Mouse (Mus musculus): ENCODE measurements around the gene Nkd2. TPM values are rescaled to one million over a fixed set of nuclear protein-coding genes. Genes with fewer than 3 reads are reported as not detected.

Nkd2 gene
- polyA plus RNA-seq, 1 experiment from 2014 or later = 3.2 TPM

DNA sequence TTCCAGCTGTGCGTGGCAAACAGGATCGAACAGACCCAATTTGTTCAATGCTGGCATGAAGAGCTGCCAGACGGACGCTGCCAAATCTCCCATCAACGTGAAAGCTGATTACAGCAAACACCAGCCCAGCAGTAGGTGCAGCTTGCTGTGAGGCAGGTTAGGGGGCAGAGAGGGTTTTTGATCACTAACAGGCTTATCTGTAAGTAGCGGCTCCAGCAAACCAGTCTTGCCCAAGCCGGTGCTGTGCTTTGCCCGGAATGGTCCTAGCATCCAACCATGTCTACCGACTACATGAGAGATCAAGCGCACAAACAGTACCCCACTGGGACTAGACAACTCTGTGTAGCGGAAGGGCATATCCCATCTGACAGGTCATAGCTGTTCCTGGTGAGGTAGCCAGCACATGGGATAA is 8.3 kb downstream of the Nkd2 start:
- DNase-seq (ENCODE audit: low spot score) (no peak), ATAC-seq (no peak)
- Histone ChIP-seq H3K9me3 (ENCODE audit: low read length) (no peaks in the 10 kb centered on the region), H3K9ac (replicated peaks; ENCODE audit: low read depth) (no peak overlapping the region), H3K4me1 (ENCODE audit: insufficient read depth, low read depth, low read length) (no peaks in the 10 kb centered on the region), H3K27ac (ENCODE audit: low read length) (no peak overlapping the region), H3K4me3 (ENCODE audit: low read depth, low read length) (no peak overlapping the region), H3K27me3 (replicated peaks; ENCODE audit: insufficient read depth, low read length) (no peaks in the 10 kb centered on the region), H3K36me3 (ENCODE audit: insufficient read depth, low read length) (no peaks in the 10 kb centered on the region), H3K4me2 (replicated peaks; ENCODE audit: low read depth, low read length) (no peak overlapping the region)
- 79% methylated on average over 11 of the region's 11 CpGs for WGBS
- no peak for TF ChIP-seq EP300 (IDR thresholded peaks at IDR 0.05)
- no peak for TF ChIP-seq CTCF (IDR thresholded peaks at IDR 0.05)

- DNase-seq (ENCODE audit: low spot score) (no peak), ATAC-seq (no peak)
- H3K4me2 ChIP-seq (replicated peaks; ENCODE audit: low read depth, low read length) = no peak overlapping the region
- no peaks in the 10 kb centered on the region for H3K27me3 ChIP-seq (replicated peaks; ENCODE audit: insufficient read depth, low read length)
- H3K4me1 ChIP-seq (ENCODE audit: insufficient read depth, low read depth, low read length) = no peaks in the 10 kb centered on the region
- no peak overlapping the region for H3K4me3 ChIP-seq (ENCODE audit: low read depth, low read length)
- H3K27ac ChIP-seq (ENCODE audit: low read length) = no peak overlapping the region
- no peak for TF ChIP-seq CTCF (IDR thresholded peaks at IDR 0.05)
- TF ChIP-seq EP300 (IDR thresholded peaks at IDR 0.05) = no peak
- no peaks in the 10 kb centered on the region for H3K9me3 ChIP-seq (ENCODE audit: low read length)
- WGBS = 77% methylated on average over 8 of the region's 8 CpGs
- no peaks in the 10 kb centered on the region for H3K36me3 ChIP-seq (ENCODE audit: insufficient read depth, low read length)
- H3K9ac ChIP-seq (replicated peaks; ENCODE audit: low read depth) = no peak overlapping the region
Measured at GRCm38 (mm10) chr13:73837708-73838107, 9.7 kb downstream of the Nkd2 start.

GRCm38 (mm10) chr13:73836491-73836890 is 10.9 kb downstream of the Nkd2 start:
- no peak for TF ChIP-seq EP300 (IDR thresholded peaks at IDR 0.05)
- no peak for TF ChIP-seq CTCF (IDR thresholded peaks at IDR 0.05)
- Histone ChIP-seq H3K4me3 (ENCODE audit: low read depth, low read length) (no peak overlapping the region), H3K4me2 (replicated peaks; ENCODE audit: low read depth, low read length) (no peak overlapping the region), H3K27ac (ENCODE audit: low read length) (no peak overlapping the region), H3K36me3 (ENCODE audit: insufficient read depth, low read length) (no peaks in the 10 kb centered on the region), H3K4me1 (ENCODE audit: insufficient read depth, low read depth, low read length) (no peaks in the 10 kb centered on the region), H3K9me3 (ENCODE audit: low read length) (no peaks in the 10 kb centered on the region), H3K27me3 (replicated peaks; ENCODE audit: insufficient read depth, low read length) (no peaks in the 10 kb centered on the region), H3K9ac (replicated peaks; ENCODE audit: low read depth) (no peak overlapping the region)
- DNase-seq (ENCODE audit: low spot score) (no peak), ATAC-seq (0 out of 2 replicates have a peak, but pooled peaks have one; percentile 23)
- 49% methylated on average over 6 of the region's 6 CpGs for WGBS

DNA sequence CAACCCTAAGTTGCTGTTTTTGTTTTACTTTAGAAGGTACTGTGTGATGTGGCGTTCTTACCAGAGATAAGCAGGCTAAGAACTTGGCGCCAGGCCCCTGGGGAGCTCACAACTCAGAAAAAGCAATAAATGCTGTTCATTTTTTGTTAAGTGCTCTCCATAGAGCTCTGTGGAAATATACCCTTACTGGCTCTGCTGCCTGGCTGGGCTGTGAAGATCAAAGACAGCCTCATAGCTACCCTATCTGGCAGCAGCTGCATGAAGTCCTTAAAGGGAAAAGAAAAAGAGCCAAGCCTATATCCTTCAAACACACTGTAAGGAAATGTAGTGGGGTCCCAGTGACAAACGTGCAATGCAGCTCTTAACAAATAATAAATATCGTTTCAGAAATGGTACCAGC is 11.6 kb downstream of the Nkd2 start:
- Histone ChIP-seq H3K9me3 (ENCODE audit: low read length) (no peaks in the 10 kb centered on the region), H3K27me3 (replicated peaks; ENCODE audit: insufficient read depth, low read length) (no peaks in the 10 kb centered on the region), H3K9ac (replicated peaks; ENCODE audit: low read depth) (no peak overlapping the region), H3K27ac (ENCODE audit: low read length) (no peak overlapping the region), H3K4me3 (ENCODE audit: low read depth, low read length) (no peak overlapping the region), H3K4me1 (ENCODE audit: insufficient read depth, low read depth, low read length) (no peaks in the 10 kb centered on the region), H3K36me3 (ENCODE audit: insufficient read depth, low read length) (no peaks in the 10 kb centered on the region), H3K4me2 (replicated peaks; ENCODE audit: low read depth, low read length) (no peak overlapping the region)
- DNase-seq (ENCODE audit: low spot score) (no peak), ATAC-seq (no peak)
- TF ChIP-seq EP300 (IDR thresholded peaks at IDR 0.05) (no peak), CTCF (IDR thresholded peaks at IDR 0.05) (no peak)
- WGBS = 18% methylated on average over 4 of the region's 4 CpGs

- 60% methylated on average over 12 of the region's 12 CpGs for WGBS
- DNase-seq (ENCODE audit: low spot score) (no peak), ATAC-seq (no peak)
- H3K27me3 ChIP-seq (replicated peaks; ENCODE audit: insufficient read depth, low read length) = no peaks in the 10 kb centered on the region
- H3K27ac ChIP-seq (ENCODE audit: low read length) = no peak overlapping the region
- no peak overlapping the region for H3K4me3 ChIP-seq (ENCODE audit: low read depth, low read length)
- H3K9me3 ChIP-seq (ENCODE audit: low read length) = no peaks in the 10 kb centered on the region
- no peak overlapping the region for H3K9ac ChIP-seq (replicated peaks; ENCODE audit: low read depth)
- H3K4me1 ChIP-seq (ENCODE audit: insufficient read depth, low read depth, low read length) = no peaks in the 10 kb centered on the region
- H3K36me3 ChIP-seq (ENCODE audit: insufficient read depth, low read length) = no peaks in the 10 kb centered on the region
- no peak for TF ChIP-seq CTCF (IDR thresholded peaks at IDR 0.05)
- no peak for TF ChIP-seq EP300 (IDR thresholded peaks at IDR 0.05)
- H3K4me2 ChIP-seq (replicated peaks; ENCODE audit: low read depth, low read length) = no peak overlapping the region
Measured at GRCm38 (mm10) chr13:73833809-73834208, 13.6 kb downstream of the Nkd2 start.

DNA sequence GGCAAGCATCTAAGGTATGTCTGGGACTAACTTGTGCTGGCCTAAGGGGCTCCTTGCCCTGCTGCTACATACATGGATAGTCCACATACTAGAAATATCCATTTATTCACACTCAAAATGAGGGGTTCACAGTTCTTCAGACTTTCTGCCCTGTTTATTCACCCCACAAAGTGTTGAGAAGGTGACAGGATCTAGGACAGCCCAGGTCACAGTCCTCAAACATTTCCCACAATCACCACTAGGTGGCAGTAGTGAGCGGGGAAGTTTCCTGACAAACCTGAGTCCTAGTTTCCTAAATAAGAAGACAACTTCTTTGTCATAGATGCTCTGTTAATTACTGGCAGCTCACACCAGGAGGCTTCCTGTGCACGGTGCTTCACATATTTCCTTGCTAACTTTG is 15.9 kb downstream of the Nkd2 start:
- Histone ChIP-seq H3K27ac (ENCODE audit: low read length) (no peak overlapping the region), H3K4me1 (ENCODE audit: insufficient read depth, low read depth, low read length) (no peaks in the 10 kb centered on the region), H3K4me3 (ENCODE audit: low read depth, low read length) (no peak overlapping the region), H3K9ac (replicated peaks; ENCODE audit: low read depth) (no peak overlapping the region), H3K4me2 (replicated peaks; ENCODE audit: low read depth, low read length) (no peak overlapping the region), H3K36me3 (ENCODE audit: insufficient read depth, low read length) (no peaks in the 10 kb centered on the region), H3K9me3 (ENCODE audit: low read length) (no peaks in the 10 kb centered on the region), H3K27me3 (replicated peaks; ENCODE audit: insufficient read depth, low read length) (no peaks in the 10 kb centered on the region)
- DNase-seq (ENCODE audit: low spot score) (peak; percentile 50), ATAC-seq (peak; percentile 43)
- WGBS = 2% methylated on average over 2 of the region's 2 CpGs
- TF ChIP-seq EP300 (IDR thresholded peaks at IDR 0.05) = no peak
- TF ChIP-seq CTCF (IDR thresholded peaks at IDR 0.05) = peak; percentile 95

- 56% methylated on average over 8 of the region's 8 CpGs for WGBS
- Histone ChIP-seq H3K27ac (ENCODE audit: low read length) (no peak overlapping the region), H3K4me2 (replicated peaks; ENCODE audit: low read depth, low read length) (no peak overlapping the region), H3K9me3 (ENCODE audit: low read length) (no peaks in the 10 kb centered on the region), H3K4me3 (ENCODE audit: low read depth, low read length) (no peak overlapping the region), H3K27me3 (replicated peaks; ENCODE audit: insufficient read depth, low read length) (no peaks in the 10 kb centered on the region), H3K4me1 (ENCODE audit: insufficient read depth, low read depth, low read length) (no peaks in the 10 kb centered on the region), H3K36me3 (ENCODE audit: insufficient read depth, low read length) (no peaks in the 10 kb centered on the region), H3K9ac (replicated peaks; ENCODE audit: low read depth) (no peak overlapping the region)
- TF ChIP-seq EP300 (IDR thresholded peaks at IDR 0.05) = no peak
- no peak for TF ChIP-seq CTCF (IDR thresholded peaks at IDR 0.05)
- ATAC-seq (no peak; the same call in 1 of the 2 replicates), DNase-seq (ENCODE audit: low spot score) (peak; percentile 4)
Measured at GRCm38 (mm10) chr13:73827243-73827642, 20.2 kb downstream of the Nkd2 start.

All from lung, postnatal 0 days (tissue).